Mouse (Mus musculus) brain, embryonic 14.5 days (tissue): Measurements from ENCODE around the gene 2810021J22Rik.
A peak's percentile ranks its signal among the peaks of the same experiment; 100 is the strongest.

Source experiments
- CTCF ChIP-seq: fragments of 200-500 bp; IDR thresholded peaks from 2 replicates; pipeline ENCODE4 v1.5.1; 2012; ENCODE audit warnings: inconsistent platforms, mild to moderate bottlenecking, moderate library complexity, borderline replicate concordance; ENCODE audit not compliant: insufficient read depth, insufficient read length; ENCODE audit errors: extremely low read depth
- POLR2A ChIP-seq: fragments of 200-500 bp; IDR thresholded peaks from 2 replicates; pipeline ENCODE4 v1.6.1; 2012; ENCODE audit warnings: mild to moderate bottlenecking, inconsistent platforms, borderline replicate concordance; ENCODE audit not compliant: poor library complexity, insufficient read depth, insufficient read length, severe bottlenecking; ENCODE audit errors: extremely low read depth

DNA sequence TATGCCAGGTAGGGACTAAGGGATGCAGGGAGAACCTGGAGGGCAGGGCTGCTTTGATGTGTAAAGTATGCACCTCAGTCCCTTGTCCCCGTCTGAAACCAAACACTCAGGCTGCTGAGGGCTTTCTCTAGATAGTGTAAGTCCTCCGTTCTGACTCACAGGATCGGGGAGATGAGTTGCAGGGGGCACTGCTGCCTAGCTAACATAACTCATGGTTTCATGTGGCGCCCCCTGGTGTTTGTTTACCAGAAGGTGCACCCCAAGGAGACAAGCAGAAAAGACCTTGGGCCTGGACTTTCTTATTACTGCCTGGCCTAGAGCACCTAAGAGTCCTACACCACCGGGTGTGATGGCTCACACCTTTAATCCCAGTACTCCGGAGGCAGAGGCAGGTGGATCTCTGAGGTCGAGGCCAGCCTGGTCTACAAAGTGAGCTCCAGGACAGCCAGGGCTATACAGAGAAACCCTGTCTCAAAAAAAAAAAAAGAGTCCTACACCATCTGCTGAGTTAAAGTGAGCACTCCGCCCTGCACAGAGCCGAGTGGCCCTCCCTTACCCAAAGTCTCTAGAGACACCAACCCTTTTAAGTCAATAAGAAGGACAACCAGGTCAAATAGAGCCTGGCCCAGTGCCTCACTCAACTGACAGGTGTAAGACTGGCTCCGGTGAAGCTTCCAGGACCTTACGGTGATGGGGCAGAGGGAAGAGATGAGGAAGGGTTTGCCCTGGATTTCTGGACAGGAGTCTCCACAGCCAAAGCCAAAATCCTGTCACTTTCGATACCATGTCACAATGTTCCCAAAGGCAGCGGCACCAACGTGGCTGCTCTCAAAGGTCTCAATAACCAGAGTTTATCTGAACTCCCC is 50.1 kb downstream of the 2810021J22Rik start:
- TF ChIP-seq CTCF = peak; percentile 55; the same call in 1 of the 2 replicates
- TF ChIP-seq POLR2A = no peak
